ENCODE assay signal across 23 mouse cellular contexts in genomic region chr2:32682721-32683417, GRCm38 (mm10). TPM values are rescaled to one million over a fixed set of nuclear protein-coding genes. Genes with fewer than 3 reads are reported as not detected.
DNase-seq lines count a peak whose midpoint lies in the region; ATAC-seq lines count a peak whose summit lies in the region.
"Had no signal": no experiment of that assay in that cellular context is flagged by ENCODE, and none has a peak within 500 bp of the region (broad histone marks: within the 10 kb centered on the region; RNA-seq: fewer than 3 reads in every experiment).

No protein-coding gene starts in this region.

- no peak overlapping the region for H3K4me2 ChIP-seq in limb, embryonic 12.5 days
- H3K4me2 ChIP-seq in neural tube, embryonic 15.5 days: no peak overlapping the region
- H3K4me2 ChIP-seq: hindbrain, embryonic 14.5 days; liver, embryonic 13.5 days had no signal

- intact Hi-C loops in heart, postnatal 36 days (cut with DNase I): no loop called here
- intact Hi-C loops in gastrocnemius, postnatal 14 days (cut with DNase I; ENCODE audit: low total_unique reads): loop anchor here (5.0 kb wide), 1 partner anchor 41 kb away; no protein-coding TSS in a partner anchor

- no peak for DNase-seq in heart, embryonic 10.5 days (ENCODE audit: low spot score)
- DNase-seq in heart, postnatal 36 days: no peak
- no peak for DNase-seq in limb, embryonic 10.5 days (ENCODE audit: low spot score)
- peak; percentile 61 for DNase-seq in gastrocnemius, postnatal 14 days
- DNase-seq in skeletal muscle tissue, adult 2 months (ENCODE audit: low read depth, low spot score): peak; percentile 36
- DNase-seq: adrenal gland, postnatal 10 days; cerebellum, adult 8-10 months; cerebellum, postnatal 36 days; embryo, embryonic 11 days; kidney, postnatal 4 days; liver, embryonic 13.5 days; lung, adult 2 months; lung, postnatal 14 days had no signal

- 82% methylated on average over 14 of the region's 14 CpGs for WGBS in heart, embryonic 10.5 days
- WGBS in limb, embryonic 12.5 days: 79% methylated on average over 14 of the region's 14 CpGs
- WGBS in limb, embryonic 10.5 days: 85% methylated on average over 14 of the region's 14 CpGs
- 81% methylated on average over 14 of the region's 14 CpGs for WGBS in neural tube, embryonic 15.5 days

- peaks cover 78% of the 10 kb centered on the region for H3K36me3 ChIP-seq in heart, embryonic 10.5 days
- peaks cover 60% of the 10 kb centered on the region for H3K36me3 ChIP-seq in limb, embryonic 12.5 days
- peaks cover 68% of the 10 kb centered on the region for H3K36me3 ChIP-seq in limb, embryonic 10.5 days
- H3K36me3 ChIP-seq in neural tube, embryonic 15.5 days: peaks cover 50% of the 10 kb centered on the region

- H3K9me3 ChIP-seq in heart, embryonic 10.5 days: no peaks in the 10 kb centered on the region
- no peaks in the 10 kb centered on the region for H3K9me3 ChIP-seq in limb, embryonic 12.5 days
- no peaks in the 10 kb centered on the region for H3K9me3 ChIP-seq in limb, embryonic 10.5 days (replicated peaks)
- H3K9me3 ChIP-seq in neural tube, embryonic 15.5 days (replicated peaks): no peaks in the 10 kb centered on the region
- H3K9me3 ChIP-seq: liver, embryonic 13.5 days; megakaryocyte, embryonic 14.5 days had no signal

- no peak overlapping the region for H3K4me3 ChIP-seq in heart, embryonic 10.5 days
- no peak overlapping the region for H3K4me3 ChIP-seq in limb, embryonic 12.5 days (replicated peaks)
- H3K4me3 ChIP-seq in limb, embryonic 10.5 days: no peak overlapping the region
- no peak overlapping the region for H3K4me3 ChIP-seq in neural tube, embryonic 15.5 days (replicated peaks)
- H3K4me3 ChIP-seq: liver, embryonic 13.5 days; megakaryocyte, embryonic 14.5 days had no signal

- no peak for ATAC-seq in limb, embryonic 12.5 days (ENCODE audit: insufficient number of reproducible peaks, insufficient read depth, low FRiP score, low TSS enrichment, low read depth)
- no peak for ATAC-seq in neural tube, embryonic 15.5 days (ENCODE audit: low FRiP score)
- ATAC-seq: inflammation-experienced regulatory T-cells, adult 6 months had no signal

- H3K4me1 ChIP-seq in heart, embryonic 10.5 days: peaks cover 34% of the 10 kb centered on the region
- H3K4me1 ChIP-seq in limb, embryonic 12.5 days (replicated peaks): peaks cover 18% of the 10 kb centered on the region
- peaks cover 25% of the 10 kb centered on the region for H3K4me1 ChIP-seq in limb, embryonic 10.5 days
- peaks cover 6% of the 10 kb centered on the region; the same call in 1 of the 2 replicates for H3K4me1 ChIP-seq in neural tube, embryonic 15.5 days

- peak overlapping the region; percentile 5; the same call in 1 of the 2 replicates for H3K27ac ChIP-seq in heart, embryonic 10.5 days
- peak overlapping the region; percentile 24; the same call in 1 of the 2 replicates for H3K27ac ChIP-seq in limb, embryonic 12.5 days
- no peak overlapping the region for H3K27ac ChIP-seq in limb, embryonic 10.5 days
- H3K27ac ChIP-seq in neural tube, embryonic 15.5 days (replicated peaks): no peak overlapping the region
- H3K27ac ChIP-seq: hindbrain, embryonic 14.5 days; liver, embryonic 13.5 days had no signal

- no peak overlapping the region for H3K9ac ChIP-seq in limb, embryonic 12.5 days (replicated peaks)
- no peak overlapping the region for H3K9ac ChIP-seq in neural tube, embryonic 15.5 days (replicated peaks)
- H3K9ac ChIP-seq: hindbrain, embryonic 14.5 days; liver, embryonic 13.5 days had no signal

- H3K27me3 ChIP-seq in heart, embryonic 10.5 days (ENCODE audit: insufficient read depth, poor library complexity, severe bottlenecking): no peaks in the 10 kb centered on the region
- H3K27me3 ChIP-seq in limb, embryonic 12.5 days: no peaks in the 10 kb centered on the region
- H3K27me3 ChIP-seq in limb, embryonic 10.5 days (ENCODE audit: low read depth, poor library complexity, severe bottlenecking): no peaks in the 10 kb centered on the region
- H3K27me3 ChIP-seq in neural tube, embryonic 15.5 days (replicated peaks): no peaks in the 10 kb centered on the region
- H3K27me3 ChIP-seq: liver, embryonic 13.5 days; megakaryocyte, embryonic 14.5 days had no signal

RNA-seq across cellular contexts. Expression of gene Fpgs, which starts 21.1 kb away (rescaled TPM):
- polyA plus RNA-seq in heart, embryonic 10.5 days (2016; fragmentation: Nextera tagmentation; extraction: Ambion mirVana): 24.7 and 34.8 TPM in 2 replicates
- total RNA-seq in heart, postnatal 36 days (2021): 1 to 10 TPM; 5.0 to 6.6 TPM
- 31.0 and 32.9 TPM in 2 replicates for polyA plus RNA-seq in limb, embryonic 12.5 days (2016; fragmentation: Nextera tagmentation; extraction: Ambion mirVana)
- polyA plus RNA-seq in limb, embryonic 10.5 days (2016; fragmentation: Nextera tagmentation; extraction: Ambion mirVana): 31.6 and 35.4 TPM in 2 replicates
- total RNA-seq in gastrocnemius, postnatal 14 days (2021): 10 to 100 TPM in 1 of 2 experiments, 1 to 10 TPM in 1; 6.7 to 11.1 TPM
- polyA plus RNA-seq in neural tube, embryonic 15.5 days (2015; fragmentation: Nextera tagmentation; extraction: Ambion mirVana): 19.3 and 20.6 TPM in 2 replicates

RNA-seq across cellular contexts. Expression of gene Cdk9, which starts 30.0 kb away (rescaled TPM):
- 89.1 and 115 TPM in 2 replicates for polyA plus RNA-seq in heart, embryonic 10.5 days (2016; fragmentation: Nextera tagmentation; extraction: Ambion mirVana)
- total RNA-seq in heart, postnatal 36 days (2021): 10 to 100 TPM; 24.6 to 26.6 TPM
- 129 and 136 TPM in 2 replicates for polyA plus RNA-seq in limb, embryonic 12.5 days (2016; fragmentation: Nextera tagmentation; extraction: Ambion mirVana)
- polyA plus RNA-seq in limb, embryonic 10.5 days (2016; fragmentation: Nextera tagmentation; extraction: Ambion mirVana): 156 and 160 TPM in 2 replicates
- total RNA-seq in gastrocnemius, postnatal 14 days (2021): 10 to 100 TPM; 21.3 to 23.9 TPM
- 63.0 and 82.4 TPM in 2 replicates for polyA plus RNA-seq in neural tube, embryonic 15.5 days (2015; fragmentation: Nextera tagmentation; extraction: Ambion mirVana)

RNA-seq across cellular contexts. Expression of gene Eng, which starts 36.5 kb away (rescaled TPM):
- 87.1 and 149 TPM in 2 replicates for polyA plus RNA-seq in heart, embryonic 10.5 days (2016; fragmentation: Nextera tagmentation; extraction: Ambion mirVana)
- total RNA-seq in heart, postnatal 36 days (2021): 100 to 1,000 TPM; 123 to 136 TPM
- polyA plus RNA-seq in limb, embryonic 12.5 days (2016; fragmentation: Nextera tagmentation; extraction: Ambion mirVana): 24.7 and 25.7 TPM in 2 replicates
- polyA plus RNA-seq in limb, embryonic 10.5 days (2016; fragmentation: Nextera tagmentation; extraction: Ambion mirVana): 27.9 and 28.5 TPM in 2 replicates
- total RNA-seq in gastrocnemius, postnatal 14 days (2021): 10 to 100 TPM; 46.8 to 49.3 TPM
- 29.6 and 40.5 TPM in 2 replicates for polyA plus RNA-seq in neural tube, embryonic 15.5 days (2015; fragmentation: Nextera tagmentation; extraction: Ambion mirVana)
- polyA plus RNA-seq: inflammation-experienced regulatory T-cells, adult 6 months had no signal

RNA-seq across cellular contexts. Expression of gene Sh2d3c, which starts 38.0 kb away (rescaled TPM):
- polyA plus RNA-seq in heart, embryonic 10.5 days (2016; fragmentation: Nextera tagmentation; extraction: Ambion mirVana): 34.8 and 35.4 TPM in 2 replicates
- 10 to 100 TPM; 26.8 to 28.1 TPM for total RNA-seq in heart, postnatal 36 days (2021)
- 17.0 and 17.1 TPM in 2 replicates for polyA plus RNA-seq in limb, embryonic 12.5 days (2016; fragmentation: Nextera tagmentation; extraction: Ambion mirVana)
- 16.2 and 20.9 TPM in 2 replicates for polyA plus RNA-seq in limb, embryonic 10.5 days (2016; fragmentation: Nextera tagmentation; extraction: Ambion mirVana)
- 10 to 100 TPM; 10.2 to 16.1 TPM for total RNA-seq in gastrocnemius, postnatal 14 days (2021)
- 50.1 and 51.5 TPM in 2 replicates for polyA plus RNA-seq in neural tube, embryonic 15.5 days (2015; fragmentation: Nextera tagmentation; extraction: Ambion mirVana)

RNA-seq across cellular contexts. Expression of gene 6330409D20Rik, which starts 57.9 kb away (rescaled TPM):
- polyA plus RNA-seq in heart, embryonic 10.5 days (2016; fragmentation: Nextera tagmentation; extraction: Ambion mirVana): 0.28 TPM in 1 of 2 replicates, not detected in the other
- not detected for total RNA-seq in heart, postnatal 36 days (2021)
- polyA plus RNA-seq in limb, embryonic 12.5 days (2016; fragmentation: Nextera tagmentation; extraction: Ambion mirVana): not detected in 2 replicates
- polyA plus RNA-seq in limb, embryonic 10.5 days (2016; fragmentation: Nextera tagmentation; extraction: Ambion mirVana): 0.14 TPM in 1 of 2 replicates, not detected in the other
- not detected for total RNA-seq in gastrocnemius, postnatal 14 days (2021)
- polyA plus RNA-seq in neural tube, embryonic 15.5 days (2015; fragmentation: Nextera tagmentation; extraction: Ambion mirVana): 2.9 and 3.6 TPM in 2 replicates
- total RNA-seq: granulocyte monocyte progenitor cell, adult 5-6 weeks had no signal
- polyA plus RNA-seq: C2C12; kidney, embryonic 14.5 days; liver, embryonic 13.5 days; small intestine, adult 2 months; urinary bladder, adult 2 months had no signal

Comparison
In these comparisons a context has a peak if more than half of its experiments do, and no peak if none do; other contexts are left out.
1. H3K27ac ChIP-seq: peak in heart, embryonic 10.5 days (single experiment) and limb, embryonic 12.5 days (single experiment); none in limb, embryonic 10.5 days (single experiment) and neural tube, embryonic 15.5 days (single experiment).
2. DNase-seq: peak in gastrocnemius, postnatal 14 days (single experiment) and skeletal muscle tissue, adult 2 months (single experiment); none in heart, embryonic 10.5 days (single experiment), heart, postnatal 36 days (0 of 2) and limb, embryonic 10.5 days (single experiment).